Mouse (Mus musculus) liver, postnatal 0 days (tissue): ENCODE results near the gene Them5. TPM values are rescaled to one million over a fixed set of nuclear protein-coding genes. Genes with fewer than 3 reads are reported as not detected.

Source experiments
- ATAC-seq: fragments of 200-750 bp; cut with Nextera tagmentation; 2 replicates; pipeline ENCODE4 v1.8.0; 2017; ENCODE audit warnings: mild to moderate bottlenecking, moderate library complexity
- DNase-seq: peaks from one replicate; pipeline ENCODE4 v3.0.0-alpha.2; 2016
- H3K27ac ChIP-seq: fragments of 300-500 bp; sonication (generic); 2 replicates; pipeline ENCODE4 v1.5.1; 2014; ENCODE audit warnings: antibody characterized with exemption, moderate library complexity, mild to moderate bottlenecking, low read depth
- H3K27me3 ChIP-seq: fragments of 300-500 bp; sonication (generic); 2 replicates; pipeline ENCODE4 v1.6.1; 2014; ENCODE audit warnings: low read length, control low read depth, mixed read lengths; ENCODE audit not compliant: insufficient read depth
- H3K36me3 ChIP-seq: fragments of 300-500 bp; sonication (generic); replicated peaks from 2 replicates; pipeline ENCODE4 v1.6.1; 2014; ENCODE audit warnings: mild to moderate bottlenecking, control low read depth, low read length, moderate library complexity, mixed read lengths; ENCODE audit not compliant: insufficient read depth
- H3K4me1 ChIP-seq: fragments of 300-500 bp; sonication (generic); 2 replicates; pipeline ENCODE4 v1.6.1; 2014; ENCODE audit warnings: antibody characterized with exemption, mild to moderate bottlenecking, control low read depth; ENCODE audit not compliant: insufficient read depth
- H3K4me2 ChIP-seq: fragments of 300-500 bp; sonication (generic); 2 replicates; pipeline ENCODE4 v1.6.1; 2014; ENCODE audit warnings: low read depth, mild to moderate bottlenecking, low read length, moderate library complexity, mixed read lengths
- H3K4me3 ChIP-seq: fragments of 300-500 bp; sonication (generic); 2 replicates; pipeline ENCODE4 v1.5.1; 2014; ENCODE audit warnings: low read depth, low read length
- H3K9ac ChIP-seq: fragments of 300-500 bp; sonication (generic); replicated peaks from 2 replicates; pipeline ENCODE4 v1.6.1; 2014; ENCODE audit warnings: mild to moderate bottlenecking, moderate library complexity
- H3K9me3 ChIP-seq: fragments of 300-500 bp; sonication (generic); 2 replicates; pipeline ENCODE4 v1.6.1; 2016; ENCODE audit warnings: mild to moderate bottlenecking, control low read depth, low read length, mixed read lengths
- CTCF ChIP-seq: sonication (generic); IDR thresholded peaks from 2 replicates; pipeline ENCODE4 v1.5.1; 2016; ENCODE audit warnings: antibody characterized with exemption, low read depth
- EP300 ChIP-seq: IDR thresholded peaks from 2 replicates; pipeline ENCODE4 v1.6.1; 2016; ENCODE audit warnings: antibody characterized with exemption, low read depth, mild to moderate bottlenecking
- WGBS: fragments of 180-500 bp; shearing (Covaris S2); extraction: QIAGEN DNeasy Blood & Tissue Kit; methylation state at CpG from one replicate; pipeline ENCODE4 v1.1.7; 2014; ENCODE audit not compliant: insufficient replicate concordance; 5-methylcytosine and 5-hydroxymethylcytosine counted together
- polyA plus RNA-seq: library from polyadenylated mRNA; unstranded; fragments of >200 nt; fragmentation: Nextera tagmentation; extraction: Ambion mirVana; gene quantifications from 2 replicates; pipeline ENCODE4 v1.2.1, GENCODE M21; 2015

Gene Them5
- polyA plus RNA-seq, 1 experiment from 2014 or later: not detected

DNA sequence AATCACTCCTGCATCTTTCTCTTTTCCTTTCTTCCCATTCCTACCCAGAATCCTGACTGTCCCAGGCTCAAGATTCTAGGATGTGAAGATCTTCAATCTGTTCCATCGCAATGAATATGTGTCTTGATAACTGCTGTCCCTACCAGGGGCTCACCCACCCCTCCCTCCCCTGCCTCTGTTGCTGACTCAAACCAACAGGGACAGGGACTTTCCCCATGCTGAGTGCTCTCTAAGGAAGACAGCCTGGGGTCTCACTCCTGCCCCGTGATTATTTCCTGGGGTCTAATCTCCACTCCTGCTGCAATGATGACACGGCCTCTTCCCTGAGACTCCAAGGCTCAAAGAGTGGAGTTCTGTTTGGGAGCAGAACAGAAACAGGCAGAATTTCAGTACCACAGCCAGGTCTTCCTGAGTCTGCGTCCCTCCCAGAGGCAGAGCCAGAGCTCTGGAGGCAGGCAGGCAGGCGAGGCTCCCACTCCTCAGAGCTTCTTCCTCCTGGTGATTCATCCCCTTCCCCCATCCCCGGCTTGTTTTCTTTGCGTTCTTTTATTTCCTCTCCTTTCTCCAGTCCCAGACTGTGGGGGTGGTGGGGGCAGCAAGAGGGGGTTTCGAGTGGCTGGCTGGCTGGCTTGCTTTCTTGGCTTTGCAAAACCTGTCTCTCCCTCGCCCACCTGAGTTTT is 38.1 kb downstream of the Them5 start:
- Histone ChIP-seq H3K27me3 (no peaks in the 10 kb centered on the region), H3K4me3 (no peak overlapping the region), H3K4me2 (no peak overlapping the region), H3K9ac (no peak overlapping the region), H3K4me1 (no peaks in the 10 kb centered on the region), H3K36me3 (no peaks in the 10 kb centered on the region; the same call in 1 of the 2 replicates), H3K9me3 (no peaks in the 10 kb centered on the region), H3K27ac (no peak overlapping the region)
- TF ChIP-seq EP300 (no peak), CTCF (no peak)
- no peak for ATAC-seq
- no peak for DNase-seq
- 37% methylated on average over 9 of the region's 9 CpGs for WGBS

DNA sequence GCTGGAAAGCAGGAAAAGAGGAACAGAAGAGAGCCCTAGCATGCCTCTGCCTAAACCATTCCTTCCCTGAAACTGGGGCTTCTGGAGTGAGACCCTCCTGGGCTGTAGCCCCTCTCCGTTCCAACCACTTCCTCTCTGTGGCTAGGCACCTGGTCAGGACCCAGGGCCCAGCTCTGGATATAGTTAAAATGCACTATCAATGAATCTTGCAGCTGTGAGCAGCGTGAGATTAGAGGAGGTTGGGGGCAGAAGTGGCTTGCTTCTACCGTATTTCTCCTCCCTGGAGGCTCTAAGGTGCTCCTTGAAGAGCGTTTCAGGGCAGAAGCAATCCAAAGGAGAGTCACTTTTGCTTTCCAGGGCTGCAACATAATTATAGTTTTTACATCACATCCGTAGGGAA is 40.4 kb downstream of the Them5 start:
- no peak for ATAC-seq
- 41% methylated on average over 5 of the region's 5 CpGs for whole genome bisulfite sequencing

DNA sequence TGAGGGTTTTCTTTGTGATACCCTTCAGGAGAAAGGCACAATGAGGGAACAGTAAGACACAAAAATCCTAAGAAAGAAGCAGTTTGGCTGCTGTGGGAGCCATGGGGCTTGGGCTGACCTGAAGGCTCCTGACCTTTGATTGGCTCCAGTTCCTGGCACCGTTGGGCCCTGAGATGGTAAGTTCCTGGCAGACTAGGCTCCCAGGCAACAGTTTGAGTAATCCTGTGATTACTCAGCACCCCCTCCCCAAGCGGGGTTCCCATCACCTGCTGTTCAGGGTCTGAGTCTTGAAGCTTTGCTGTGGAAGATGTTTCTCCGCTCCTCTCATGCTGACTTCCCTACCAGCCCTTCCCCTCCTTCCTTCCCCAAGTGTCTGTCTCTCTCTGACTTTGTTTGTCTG is 41.6 kb downstream of the Them5 start:
- no peak for DNase-seq
- no peak overlapping the region for H3K4me3 ChIP-seq

More for the DNA sequence above, 40.4 kb downstream of the Them5 start:
- Histone ChIP-seq H3K27ac (no peak overlapping the region), H3K4me3 (no peak overlapping the region), H3K4me2 (no peak overlapping the region), H3K27me3 (no peaks in the 10 kb centered on the region), H3K9ac (no peak overlapping the region), H3K4me1 (no peaks in the 10 kb centered on the region), H3K9me3 (no peaks in the 10 kb centered on the region), H3K36me3 (no peaks in the 10 kb centered on the region; the same call in 1 of the 2 replicates)
- DNase-seq: no peak
- TF ChIP-seq EP300 (no peak), CTCF (no peak)

DNA sequence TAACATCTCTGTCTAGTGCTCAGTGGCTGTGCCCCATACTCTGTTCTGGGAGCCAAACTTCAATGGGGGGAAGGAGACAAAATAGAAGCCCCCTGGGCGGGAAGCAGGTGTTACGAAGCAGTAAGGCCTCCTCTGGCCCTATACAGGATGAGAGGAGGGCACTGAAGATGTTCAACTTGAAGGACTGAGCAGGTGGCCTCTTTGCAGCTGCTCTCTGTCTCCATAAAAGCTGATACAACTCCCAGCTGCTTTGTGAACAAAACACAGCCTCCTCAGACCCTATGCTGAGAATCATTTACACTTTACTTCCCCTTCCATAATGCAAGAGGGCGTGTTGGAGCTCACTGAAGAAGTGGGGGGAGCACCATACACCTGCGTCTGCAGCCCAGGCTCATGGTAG is 44.8 kb downstream of the Them5 start:
- no peaks in the 10 kb centered on the region for H3K27me3 ChIP-seq
- TF ChIP-seq CTCF: no peak
- TF ChIP-seq EP300: no peak
- no peaks in the 10 kb centered on the region for H3K36me3 ChIP-seq
- whole genome bisulfite sequencing: 45% methylated on average over 4 of the region's 4 CpGs
- no peaks in the 10 kb centered on the region for H3K4me1 ChIP-seq
- no peak overlapping the region for H3K4me2 ChIP-seq
- no peak overlapping the region for H3K27ac ChIP-seq
- DNase-seq: no peak
- ATAC-seq: no peak
- no peak overlapping the region for H3K4me3 ChIP-seq
- H3K9ac ChIP-seq: no peak overlapping the region
- no peaks in the 10 kb centered on the region for H3K9me3 ChIP-seq

More for the DNA sequence above, 41.6 kb downstream of the Them5 start:
- no peaks in the 10 kb centered on the region for H3K4me1 ChIP-seq
- ATAC-seq: no peak
- H3K27me3 ChIP-seq: no peaks in the 10 kb centered on the region
- no peak overlapping the region for H3K9ac ChIP-seq
- TF ChIP-seq CTCF (no peak), EP300 (no peak)
- 66% methylated on average over 3 of the region's 3 CpGs for WGBS
- no peaks in the 10 kb centered on the region for H3K9me3 ChIP-seq
- no peak overlapping the region for H3K4me2 ChIP-seq
- no peaks in the 10 kb centered on the region; the same call in 1 of the 2 replicates for H3K36me3 ChIP-seq
- H3K27ac ChIP-seq: no peak overlapping the region

DNA sequence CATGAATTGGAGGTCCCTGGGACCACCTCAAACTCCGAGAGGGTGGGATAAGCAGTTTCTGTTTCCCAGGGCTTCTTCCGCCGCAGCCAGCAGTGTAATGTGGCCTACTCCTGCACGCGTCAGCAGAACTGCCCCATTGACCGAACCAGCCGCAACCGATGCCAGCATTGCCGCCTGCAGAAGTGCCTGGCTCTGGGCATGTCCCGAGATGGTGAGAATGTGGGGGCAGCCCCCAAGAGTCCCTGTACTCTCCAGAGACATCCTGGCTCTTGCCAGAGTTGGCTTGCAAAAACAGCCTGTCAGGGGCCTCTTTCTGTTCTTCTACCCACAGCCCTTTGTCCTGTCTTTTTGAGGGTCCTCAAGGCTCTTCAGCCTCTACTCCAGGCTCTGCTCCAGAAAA is 45.5 kb downstream of the Them5 start:
- WGBS: 74% methylated on average over 10 of the region's 10 CpGs

DNA sequence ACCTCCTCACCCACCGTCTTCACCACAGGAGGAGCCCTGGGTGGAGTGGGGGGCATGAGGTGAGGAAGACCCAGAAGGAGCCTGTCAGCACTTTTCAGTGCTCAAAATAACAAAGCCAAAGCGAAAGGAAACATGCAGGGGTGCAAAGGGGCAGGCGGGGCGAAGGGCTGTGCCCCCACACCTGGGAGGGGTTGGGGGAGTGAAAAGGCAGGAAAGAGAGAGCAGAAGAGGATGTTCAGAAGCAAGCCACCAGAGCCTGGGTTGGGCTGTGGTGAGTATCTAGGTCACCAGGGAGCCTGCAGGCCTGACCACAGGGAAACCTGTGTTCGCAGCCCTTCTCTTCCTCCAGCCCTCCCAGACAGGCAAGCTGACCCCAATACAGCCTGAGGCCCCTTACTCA is 46.1 kb downstream of the Them5 start:
- H3K9ac ChIP-seq: no peak overlapping the region
- H3K9me3 ChIP-seq: no peaks in the 10 kb centered on the region
- no peak for TF ChIP-seq CTCF
- no peak for TF ChIP-seq EP300
- 50% methylated on average over 5 of the region's 5 CpGs for WGBS
- H3K27me3 ChIP-seq: no peaks in the 10 kb centered on the region
- H3K4me2 ChIP-seq: no peak overlapping the region
- DNase-seq (no peak), ATAC-seq (no peak)
- no peak overlapping the region for H3K27ac ChIP-seq
- H3K4me3 ChIP-seq: no peak overlapping the region
- no peaks in the 10 kb centered on the region for H3K36me3 ChIP-seq
- H3K4me1 ChIP-seq: no peaks in the 10 kb centered on the region

More for the DNA sequence above, 45.5 kb downstream of the Them5 start:
- H3K9me3 ChIP-seq: no peaks in the 10 kb centered on the region
- no peak overlapping the region for H3K4me3 ChIP-seq
- H3K27me3 ChIP-seq: no peaks in the 10 kb centered on the region
- no peaks in the 10 kb centered on the region for H3K36me3 ChIP-seq
- H3K9ac ChIP-seq: no peak overlapping the region
- DNase-seq (no peak), ATAC-seq (no peak)
- no peaks in the 10 kb centered on the region for H3K4me1 ChIP-seq
- H3K27ac ChIP-seq: no peak overlapping the region
- H3K4me2 ChIP-seq: no peak overlapping the region
- TF ChIP-seq EP300 (no peak), CTCF (no peak)
